Mouse (Mus musculus): ENCODE results near the gene Gsc.
A peak's percentile ranks its signal among the peaks of the same experiment; 100 is the strongest.
"Not testable (repeated sequence)": the region's sequence is repeated elsewhere in the genome, so short reads cannot be mapped to it uniquely, and the experiment has no call there.

The Gsc gene

DNA sequence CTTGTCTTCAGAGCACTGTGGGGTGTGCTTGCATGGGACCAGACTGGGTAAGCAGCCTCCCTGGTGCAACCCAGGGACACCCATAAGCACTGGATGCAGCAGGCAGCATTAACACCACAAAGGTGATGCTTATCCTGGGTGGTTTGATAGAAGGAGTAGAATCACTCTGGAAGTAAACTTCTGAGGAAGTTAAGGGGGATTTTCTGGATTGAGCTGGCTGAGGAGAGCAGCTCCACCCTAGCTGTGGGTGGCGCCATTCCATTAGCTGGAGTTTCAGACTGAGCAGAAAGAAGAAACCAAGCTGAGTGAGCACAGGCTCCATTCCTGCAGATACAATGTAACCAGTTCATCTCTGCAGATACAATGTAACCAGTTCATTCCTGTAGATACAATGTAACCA lies 20.1 kb downstream of the Gsc start:
- DNase-seq (ENCODE audit: low spot score), result no peak

GRCm38 (mm10) chr12:104450257-104450656 lies 22.9 kb downstream of the Gsc start:
- no peak for DNase-seq (ENCODE audit: low spot score)

DNA sequence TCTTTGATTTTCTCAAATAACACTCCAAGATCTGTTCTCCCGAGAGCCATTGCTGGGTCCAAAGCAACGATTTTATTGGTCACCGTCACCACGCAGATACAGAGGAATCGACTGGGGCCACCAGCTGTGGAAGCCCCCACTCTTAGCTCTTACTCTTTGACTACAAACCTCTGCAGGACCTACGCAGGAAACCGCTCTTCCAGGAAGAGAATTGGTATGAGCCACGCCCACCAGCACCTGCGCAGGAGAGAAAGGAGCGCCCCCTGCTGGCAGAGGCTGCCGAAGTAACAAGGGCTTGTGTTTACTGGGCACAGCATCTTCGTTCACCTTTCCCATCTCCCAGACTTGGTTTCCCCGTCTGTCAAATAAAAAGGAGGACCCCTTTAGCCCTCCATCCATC lies 25.0 kb downstream of the Gsc start:
- DNase-seq (ENCODE audit: low spot score), result peak; percentile 65

GRCm38 (mm10) chr12:104447056-104447455 lies 26.1 kb downstream of the Gsc start:
- not testable (repeated sequence) for DNase-seq (ENCODE audit: low spot score)

DNA sequence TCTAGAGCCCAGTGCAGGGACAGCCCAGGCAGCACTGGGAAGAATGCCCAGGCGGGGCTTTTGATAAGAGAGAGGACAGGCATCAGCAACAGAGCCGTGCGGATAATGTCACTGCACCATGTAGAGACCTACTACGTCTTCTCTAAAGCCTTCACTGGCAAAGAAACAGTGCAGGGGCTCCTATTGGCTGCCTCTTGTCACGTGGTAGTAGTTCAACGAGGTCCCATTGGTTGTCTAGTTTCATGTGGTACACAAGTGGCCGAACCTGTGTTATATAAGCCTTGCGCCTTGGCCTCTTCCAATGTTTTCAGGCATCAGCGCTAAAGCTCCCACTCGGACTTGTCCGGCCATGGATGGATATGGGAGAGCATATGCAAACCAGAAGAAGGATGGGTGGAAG lies 29.4 kb downstream of the Gsc start:
- DNase-seq (ENCODE audit: low spot score), result no peak

DNA sequence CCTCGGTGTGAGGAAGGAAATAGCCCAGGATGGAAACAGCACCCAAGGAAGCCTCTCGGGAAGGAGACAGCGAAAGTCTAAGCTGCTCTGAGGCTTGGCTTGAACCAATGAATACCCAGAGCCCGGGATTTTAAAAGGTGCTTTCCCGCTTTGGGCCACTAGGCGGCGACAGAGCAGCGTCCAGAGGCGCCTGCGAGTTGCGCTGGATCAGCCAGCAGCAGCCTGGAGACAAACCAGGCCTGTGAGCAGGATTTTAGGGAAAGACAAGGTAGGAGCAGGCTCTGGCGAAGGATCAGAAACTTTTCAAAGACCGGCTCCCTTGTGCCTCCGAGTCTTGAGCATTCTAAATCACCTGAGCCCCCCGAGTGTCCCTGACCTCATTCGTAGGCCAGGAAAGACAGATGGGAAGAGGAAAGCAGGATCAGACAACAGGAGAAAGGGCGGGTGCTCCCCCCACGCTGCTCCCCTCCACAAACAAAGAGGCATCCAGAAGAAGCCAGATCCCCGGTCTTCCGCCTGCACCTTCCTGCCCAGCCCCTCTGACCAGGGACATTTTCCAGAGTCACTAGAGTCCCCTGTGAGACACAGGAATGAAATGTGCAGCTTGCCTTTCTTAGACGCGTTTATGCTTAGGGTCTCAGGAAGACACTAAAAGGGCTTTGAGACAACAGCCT lies 32.9 kb downstream of the Gsc start:
- peak; percentile 80 for DNase-seq (ENCODE audit: low spot score)

DNA sequence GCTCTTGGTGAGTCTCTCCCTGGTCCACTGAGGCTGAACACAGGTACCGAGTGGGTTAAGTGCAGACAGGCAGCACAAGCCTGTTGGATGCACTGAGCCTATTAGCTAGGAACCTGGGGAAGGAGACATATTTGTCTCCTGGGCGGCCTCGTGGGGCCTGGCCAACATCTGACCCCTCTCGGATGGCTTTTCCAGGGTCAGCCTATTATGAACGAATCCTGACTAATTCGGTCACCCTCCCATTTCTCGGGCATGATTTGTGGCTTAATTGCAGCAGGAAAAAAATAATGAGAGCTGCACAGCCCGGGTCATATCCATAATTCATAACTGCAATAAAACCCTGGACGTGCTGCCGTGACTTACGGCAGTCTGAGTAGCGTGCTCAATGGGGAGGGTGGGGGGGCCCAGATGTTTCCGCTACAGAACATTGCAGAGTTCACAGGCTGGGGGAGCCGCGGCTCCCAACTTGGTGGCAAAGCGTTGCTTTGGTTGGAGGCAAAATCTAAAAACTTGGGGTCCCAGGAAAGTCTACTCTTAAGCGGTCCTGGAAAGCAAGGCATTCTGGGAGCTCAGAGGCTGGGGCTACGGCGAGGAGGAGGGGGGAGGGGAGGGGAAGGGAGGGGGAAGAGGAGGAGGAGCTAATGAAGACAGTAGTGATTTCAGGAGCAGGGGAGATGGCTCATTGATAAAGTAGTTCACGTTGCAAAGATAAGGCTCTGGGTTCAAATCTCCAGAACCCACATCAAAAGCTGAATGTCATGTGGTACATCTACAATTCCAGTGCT lies 39.0 kb downstream of the Gsc start:
- no peak for DNase-seq (ENCODE audit: low spot score)

DNA sequence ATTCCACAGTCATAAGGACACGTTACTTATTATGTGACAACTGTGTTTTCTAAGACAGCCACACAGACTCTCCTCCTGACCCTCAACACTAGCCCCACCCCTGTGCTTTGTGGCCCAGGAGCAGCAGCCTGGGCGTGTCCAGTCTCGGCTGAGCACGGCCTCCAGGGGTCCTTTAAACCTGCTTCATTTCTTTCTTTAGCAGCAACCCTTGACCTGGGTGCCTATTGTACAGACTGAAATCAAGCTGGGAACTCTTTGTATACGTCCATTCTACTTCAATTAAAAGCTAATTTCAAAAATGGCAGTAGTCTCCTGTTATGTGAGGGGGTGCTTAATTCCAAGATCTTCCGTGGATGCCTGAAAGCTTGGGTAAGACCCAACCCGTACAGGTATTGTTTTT lies 39.9 kb downstream of the Gsc start:
- DNase-seq (ENCODE audit: low spot score), result no peak

- DNase-seq (ENCODE audit: low spot score), result no peak
Measured at GRCm38 (mm10) chr12:104431359-104431758, 41.8 kb downstream of the Gsc start.

- peak; percentile 80 for DNase-seq (ENCODE audit: low spot score)
Measured at GRCm38 (mm10) chr12:104426915-104427314, 46.2 kb downstream of the Gsc start.

DNA sequence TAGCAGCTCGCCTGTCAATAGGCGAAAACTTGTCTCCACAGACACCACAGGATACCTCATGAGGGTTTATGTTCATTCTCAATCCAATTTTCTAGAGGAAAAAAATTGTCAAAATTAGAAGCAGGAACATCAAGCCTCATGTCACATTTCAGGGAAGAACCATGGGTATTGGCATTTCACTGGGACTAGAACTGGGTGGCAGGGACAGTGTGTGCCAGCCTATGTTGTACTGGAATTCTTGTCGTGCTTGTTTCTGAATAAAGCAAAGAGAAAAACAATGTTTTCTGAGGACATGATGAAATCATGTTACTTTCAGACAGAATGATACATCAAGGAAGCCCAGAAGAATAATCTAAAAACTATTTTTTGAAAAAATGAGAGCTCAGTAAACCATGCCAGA lies 47.5 kb downstream of the Gsc start:
- no peak for DNase-seq (ENCODE audit: low spot score)

GRCm38 (mm10) chr12:104422615-104423392 lies 50.3 kb downstream of the Gsc start:
- no peak for DNase-seq (ENCODE audit: low spot score)

Measured in embryo, embryonic 10 days (tissue).